Mouse (Mus musculus) ES-Bruce4 (cell line): ENCODE results near the gene Iffo1.

Source experiments
- CTCF ChIP-seq: IDR thresholded peaks from one replicate; pipeline ENCODE4 v1.8.1; 2011; ENCODE audit warnings: low read depth, low read length
- EP300 ChIP-seq: IDR thresholded peaks from 2 replicates; pipeline ENCODE4 v1.6.1; 2011; ENCODE audit warnings: low read depth, low read length; ENCODE audit not compliant: insufficient read depth

DNA sequence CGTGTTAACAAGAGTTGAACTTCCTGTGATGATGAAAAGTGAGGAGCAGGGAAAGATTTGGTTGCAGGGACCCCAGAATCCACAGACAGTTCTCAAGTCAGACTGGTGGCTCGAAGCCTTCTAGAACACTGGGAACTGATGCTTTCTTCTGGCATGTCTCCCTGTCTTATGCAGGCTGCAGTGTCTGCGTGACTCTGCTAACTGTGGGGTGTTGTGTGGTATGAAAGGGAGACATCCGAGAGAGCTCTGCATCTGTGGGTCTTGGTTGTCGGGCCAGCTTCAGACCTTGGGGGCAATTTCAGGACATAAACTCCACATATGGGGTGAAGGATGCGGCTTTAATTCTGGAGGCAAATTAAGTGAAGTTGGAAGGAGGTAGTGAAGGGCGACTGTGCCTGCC is 1.1 kb downstream of the Iffo1 start:
- TF ChIP-seq CTCF (no peak), EP300 (no peak)
